Mouse (Mus musculus) ZHBTc4 (cell line): Measurements from ENCODE around the gene Cabin1.

Experiments
- DNase-seq: peaks from one replicate; pipeline ENCODE4 v3.0.0-alpha.2; 2011; ENCODE audit warnings: low read depth, low spot score

Cabin1 gene

DNA sequence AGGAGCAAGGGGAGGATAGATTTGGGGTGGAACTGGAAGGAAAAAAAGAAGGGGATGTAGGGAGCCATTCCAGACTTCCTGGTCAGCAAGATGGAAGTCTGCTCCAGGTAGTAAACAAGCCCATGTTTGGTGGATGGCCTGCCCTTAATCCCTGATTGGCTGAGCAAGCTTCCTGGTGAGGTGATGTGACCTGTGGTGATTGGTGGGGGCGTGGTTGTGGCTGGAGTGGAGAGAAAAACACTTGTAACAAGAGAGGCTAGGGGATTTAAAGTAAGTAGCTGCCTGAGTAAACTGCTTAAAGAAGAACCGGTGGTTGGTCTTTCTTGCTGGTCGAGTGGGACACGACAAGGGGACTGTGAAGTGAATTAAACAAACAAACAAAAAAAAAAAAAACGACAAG is 3.6 kb upstream of the Cabin1 start:
- peak; percentile 37 for DNase-seq

DNA sequence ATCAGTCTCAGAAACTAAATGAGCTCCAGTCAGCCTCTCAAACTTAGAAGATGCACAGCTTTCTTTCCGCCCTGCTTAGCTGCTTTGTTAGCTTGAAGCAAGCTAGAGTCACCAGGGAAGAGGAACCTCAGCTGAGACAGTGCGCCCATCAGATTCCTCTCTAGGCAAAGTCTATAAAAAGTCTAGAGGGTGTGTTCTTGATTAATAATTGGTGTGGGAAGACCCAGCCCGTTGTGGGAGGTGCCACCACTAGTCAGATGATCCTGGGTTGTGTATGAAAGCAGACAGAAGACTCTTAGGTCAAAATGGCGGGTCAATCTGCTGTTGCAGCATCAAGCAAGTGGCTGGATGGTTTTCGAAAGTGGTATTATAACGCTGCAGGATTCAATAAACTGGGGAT is 2.7 kb upstream of the Cabin1 start:
- DNase-seq, result no peak

DNA sequence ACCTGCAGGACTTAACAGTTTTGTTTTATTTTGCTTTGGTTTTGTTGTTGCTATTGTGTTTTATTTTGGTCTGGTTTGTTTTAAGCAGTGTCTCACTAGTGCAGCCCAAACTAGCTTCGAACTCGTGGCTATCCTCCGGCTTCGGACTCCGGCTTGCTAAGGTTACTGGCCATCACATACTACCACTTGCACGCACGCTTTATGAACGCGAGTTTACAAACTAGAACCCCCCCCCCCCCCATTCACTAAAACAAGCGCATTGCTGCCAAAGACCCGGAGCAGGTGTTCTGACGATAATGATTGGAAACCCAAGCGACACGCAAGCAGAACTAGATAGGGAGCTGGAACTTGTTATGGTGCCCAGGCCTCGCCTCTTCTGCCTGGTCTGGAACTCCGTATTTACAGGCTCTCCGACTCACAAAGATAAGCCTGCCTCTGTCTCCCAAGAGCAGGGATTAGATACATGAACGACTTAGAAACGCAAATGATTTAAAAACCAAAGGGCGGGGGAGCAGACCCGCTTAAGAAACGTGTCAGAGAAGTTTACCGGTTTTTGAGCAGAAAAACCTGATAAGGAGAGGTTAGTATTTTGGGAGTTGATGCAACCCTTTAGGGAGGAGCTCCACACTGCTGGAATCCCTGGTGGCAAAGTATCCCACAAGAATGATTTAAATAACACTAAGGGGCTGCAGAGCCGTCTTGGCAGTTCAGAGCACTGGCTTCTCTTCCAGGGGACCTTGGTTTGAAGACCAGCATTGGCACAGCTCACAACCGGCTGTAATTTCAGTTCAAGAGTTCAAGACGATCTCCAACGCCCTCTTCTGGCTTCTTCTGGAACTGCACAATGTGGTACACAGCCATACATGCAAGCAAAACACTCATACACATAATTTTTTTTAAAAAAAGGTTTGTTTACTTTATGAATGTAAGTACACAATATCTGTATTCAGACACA is 655 bp upstream of the Cabin1 start:
- DNase-seq, result peak; percentile 93

DNA sequence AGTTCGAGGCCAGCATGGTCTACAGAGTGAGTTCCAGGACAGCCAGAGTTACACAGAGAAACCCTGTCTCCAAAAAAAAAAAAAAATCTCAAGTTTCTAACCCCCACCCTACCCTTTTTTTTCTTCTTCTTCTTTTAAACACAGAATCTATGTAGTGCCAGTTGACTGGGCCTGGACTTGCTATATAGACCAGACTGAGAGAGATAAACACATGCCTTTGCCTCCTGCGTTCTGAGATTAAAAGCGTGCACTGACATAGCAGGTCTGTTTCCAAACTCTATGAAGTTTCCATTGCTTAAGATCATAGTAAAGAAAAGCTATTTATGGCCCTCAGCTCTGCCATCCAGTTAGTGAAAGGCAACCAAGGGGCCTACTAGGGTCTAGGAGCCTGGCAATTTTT is 1.7 kb downstream of the Cabin1 start:
- DNase-seq, result no peak

DNA sequence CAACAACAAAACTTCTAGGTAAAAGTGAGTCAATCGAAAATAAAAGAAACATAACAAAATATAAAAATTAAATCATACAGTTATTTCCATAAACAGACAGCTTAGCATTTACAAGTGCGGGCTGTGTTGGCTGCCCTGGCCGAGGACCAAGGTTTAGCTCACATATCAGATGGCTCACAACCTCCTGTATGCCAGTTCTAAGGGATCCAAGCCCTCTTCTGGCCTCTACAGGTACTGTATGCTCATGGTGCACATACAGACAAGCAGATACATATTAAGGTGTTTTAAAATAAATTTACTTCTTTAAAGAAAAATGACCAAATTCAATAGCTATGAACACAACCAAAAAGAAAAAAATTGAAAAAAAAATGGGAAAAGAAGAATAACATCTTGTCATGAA is 3.8 kb downstream of the Cabin1 start:
- peak; percentile 71 for DNase-seq

DNA sequence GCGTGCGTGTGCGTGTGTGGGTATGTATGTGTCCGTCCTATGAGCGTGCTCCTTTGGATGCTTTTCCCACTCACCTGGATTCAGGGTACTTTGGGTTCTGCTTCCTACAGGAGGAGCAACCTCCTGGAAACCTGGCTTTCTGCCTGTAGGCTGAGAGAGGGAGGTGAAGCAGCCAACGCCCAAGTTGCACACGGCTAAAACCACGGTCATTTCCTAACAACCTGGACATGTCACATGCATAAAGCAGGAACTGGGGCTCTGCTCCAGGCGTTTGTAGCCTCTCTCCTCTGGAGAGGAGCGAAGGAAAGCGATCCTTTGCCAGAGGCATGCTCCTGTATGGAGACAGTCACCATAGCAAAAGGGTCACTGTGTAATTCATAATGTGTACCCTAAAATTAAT is 7.4 kb downstream of the Cabin1 start:
- no peak for DNase-seq

DNA sequence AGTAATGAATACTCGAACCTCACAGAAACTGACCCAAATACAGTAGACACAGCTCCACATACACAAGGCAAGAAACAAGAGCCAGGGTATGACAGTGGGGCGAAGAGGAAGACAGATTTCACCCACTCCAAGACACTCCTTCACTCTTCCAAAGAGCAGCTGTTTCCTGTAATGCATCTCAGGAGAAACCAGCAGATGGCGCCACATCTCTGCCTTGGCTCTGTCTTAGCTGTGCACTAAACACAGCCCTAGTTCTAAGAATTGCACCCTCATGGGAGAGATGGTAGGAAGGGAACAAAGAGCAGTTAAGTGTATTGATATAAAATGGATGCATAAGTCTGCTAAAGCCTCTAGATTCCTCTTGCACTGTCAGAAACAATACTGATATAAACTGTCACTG is 20.1 kb downstream of the Cabin1 start:
- DNase-seq, result peak; percentile 77

DNA sequence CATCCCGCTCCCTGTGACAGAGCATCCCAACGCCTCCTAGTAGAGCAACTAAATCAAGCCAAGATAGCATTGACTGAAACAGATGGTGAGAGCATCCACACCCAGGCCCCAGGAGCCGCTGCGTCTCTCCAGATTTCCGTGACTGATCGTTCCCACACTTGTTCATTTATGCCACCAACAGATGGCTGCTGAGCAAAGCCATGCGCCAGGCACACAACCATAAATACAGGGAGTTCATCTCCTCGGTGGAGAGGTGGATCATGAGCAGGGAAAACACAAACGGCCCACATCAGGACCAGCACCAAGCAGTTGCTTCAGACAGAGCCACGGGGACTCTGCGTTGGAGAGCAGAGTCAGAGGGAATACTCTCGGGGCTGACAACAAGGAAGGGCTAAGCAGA is 20.8 kb downstream of the Cabin1 start:
- DNase-seq, result no peak

DNA sequence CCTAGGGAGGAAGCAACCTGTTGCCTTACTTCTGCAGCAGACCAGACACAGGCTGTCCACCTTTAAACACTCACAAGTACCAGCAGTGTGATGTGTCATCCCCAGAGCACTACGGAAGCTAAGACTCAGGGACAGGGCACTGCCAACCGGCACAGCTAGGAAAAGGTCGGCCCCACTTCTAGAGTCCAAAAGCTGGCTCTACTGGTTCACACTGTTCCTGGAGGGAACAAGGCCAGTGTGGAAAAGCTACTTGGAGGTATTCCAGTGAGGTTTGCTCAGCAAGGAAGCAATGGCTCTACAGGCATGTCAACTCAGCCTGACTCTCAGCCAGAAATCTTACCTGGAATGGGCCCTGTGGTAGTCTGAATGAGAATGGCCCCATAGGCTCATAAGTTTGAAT is 23.3 kb downstream of the Cabin1 start:
- no peak for DNase-seq

DNA sequence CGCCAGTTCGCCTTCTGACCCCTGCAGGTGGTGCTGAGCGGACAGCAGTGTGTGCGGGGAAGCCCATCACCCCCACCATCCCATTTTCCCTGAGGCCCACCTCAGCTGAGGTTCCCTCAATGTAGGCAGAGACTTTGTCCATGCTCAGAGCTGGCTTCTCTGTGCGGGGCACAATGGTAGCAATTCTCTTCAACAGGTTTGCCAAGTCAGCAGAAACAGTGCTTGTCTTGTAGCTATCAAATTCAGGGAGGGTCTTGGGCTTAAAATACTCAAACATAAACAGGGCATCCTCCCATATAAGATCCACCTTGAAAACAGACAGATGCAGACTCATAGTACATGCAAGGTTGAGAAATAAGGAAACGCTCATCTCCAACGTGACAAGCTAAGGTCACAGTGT is 38.7 kb downstream of the Cabin1 start:
- no peak for DNase-seq

DNA sequence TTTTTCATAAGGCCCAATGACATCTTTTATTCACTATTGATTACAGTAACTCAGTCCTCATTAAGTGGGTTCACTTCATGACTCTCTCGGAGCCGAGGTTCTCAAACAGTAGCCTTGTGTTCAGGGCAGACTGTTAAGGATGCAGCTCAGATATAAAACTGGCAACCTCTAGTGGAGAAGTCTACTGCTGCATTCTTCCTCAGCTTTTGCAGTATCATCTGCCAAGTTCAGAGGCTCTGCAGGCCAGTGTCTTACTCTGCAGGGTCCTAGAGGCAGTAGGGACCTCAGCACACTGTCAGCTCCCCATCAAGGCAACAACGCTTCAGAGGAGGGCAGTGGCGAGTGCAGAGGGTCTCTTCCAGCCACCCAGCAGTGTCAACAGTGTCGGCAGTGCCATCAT is 43.9 kb downstream of the Cabin1 start:
- DNase-seq, result no peak

DNA sequence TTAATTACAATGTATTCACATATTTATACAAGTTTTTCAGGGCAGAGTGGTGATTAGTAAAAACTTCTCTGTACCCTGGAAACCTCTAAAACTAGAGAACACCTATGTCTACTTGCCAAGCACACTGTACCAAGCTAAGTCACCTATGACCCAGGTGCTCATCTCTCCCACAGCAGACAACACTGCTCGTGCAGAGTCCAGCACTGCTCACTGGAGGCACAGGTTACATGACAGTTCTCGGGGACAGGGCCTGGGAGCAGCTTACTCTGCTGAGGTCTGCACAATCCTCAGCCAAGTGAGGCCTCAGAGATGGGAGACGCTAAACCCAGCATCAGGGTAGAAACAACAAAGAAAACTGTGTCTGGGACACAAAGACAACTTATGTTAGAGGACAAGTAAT is 49.3 kb downstream of the Cabin1 start:
- DNase-seq, result no peak

DNA sequence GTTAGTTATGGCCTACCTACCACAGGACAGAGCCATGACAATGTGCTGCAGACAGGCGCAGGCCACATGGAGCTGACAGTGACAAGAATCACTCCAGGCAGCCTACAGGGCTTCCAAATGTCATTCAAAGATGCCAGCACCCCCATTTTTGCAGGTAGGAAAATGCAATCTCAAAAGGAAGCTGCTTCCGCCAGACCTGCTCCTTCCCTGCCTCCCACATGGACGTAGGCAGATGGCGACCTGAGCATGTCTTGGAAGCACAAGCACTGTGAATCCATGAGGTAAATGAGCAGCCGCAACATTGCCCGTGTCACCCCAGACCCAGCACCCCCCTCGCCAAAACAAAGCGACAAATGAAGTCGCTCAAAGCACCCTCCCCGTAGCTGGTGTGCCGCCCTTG is 51.1 kb downstream of the Cabin1 start:
- no peak for DNase-seq

DNA sequence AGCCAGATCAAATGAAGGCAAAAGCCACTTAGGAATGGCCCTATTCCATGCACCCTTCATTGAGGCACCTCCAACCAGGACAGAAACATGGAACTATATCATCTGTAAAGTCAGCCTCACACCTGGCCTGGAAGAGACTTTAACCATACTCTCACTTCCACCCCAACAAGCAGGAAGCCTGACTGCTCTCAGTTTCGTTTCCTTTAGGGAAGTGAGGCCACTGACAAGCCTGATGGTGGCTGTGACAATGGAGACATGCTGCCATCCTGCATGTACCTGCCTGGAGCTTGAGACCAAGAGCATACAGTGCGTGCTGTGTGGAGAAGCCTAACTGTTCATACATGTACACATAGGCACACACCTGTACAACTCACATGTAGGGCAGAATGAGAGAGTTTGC is 53.9 kb downstream of the Cabin1 start:
- no peak for DNase-seq

DNA sequence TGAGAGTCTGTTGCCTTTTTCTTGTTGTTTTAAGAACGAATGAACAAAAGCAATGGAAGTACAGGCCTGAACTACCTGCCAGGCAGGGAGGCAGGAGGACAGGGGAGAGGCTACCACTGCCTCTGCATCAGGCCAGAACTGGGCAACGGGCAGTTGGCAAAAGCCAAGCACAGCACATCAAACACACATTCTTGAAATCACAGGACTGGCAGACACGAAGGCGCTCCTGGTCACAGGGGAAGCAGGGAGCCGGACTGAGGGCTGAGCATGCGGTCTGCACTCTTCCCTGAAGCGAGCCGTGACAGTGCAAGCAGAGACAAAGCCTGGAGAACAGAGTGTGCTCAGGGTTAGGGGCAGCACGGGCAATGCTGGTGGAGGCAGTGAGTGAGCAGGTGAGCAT is 54.9 kb downstream of the Cabin1 start:
- DNase-seq, result no peak

DNA sequence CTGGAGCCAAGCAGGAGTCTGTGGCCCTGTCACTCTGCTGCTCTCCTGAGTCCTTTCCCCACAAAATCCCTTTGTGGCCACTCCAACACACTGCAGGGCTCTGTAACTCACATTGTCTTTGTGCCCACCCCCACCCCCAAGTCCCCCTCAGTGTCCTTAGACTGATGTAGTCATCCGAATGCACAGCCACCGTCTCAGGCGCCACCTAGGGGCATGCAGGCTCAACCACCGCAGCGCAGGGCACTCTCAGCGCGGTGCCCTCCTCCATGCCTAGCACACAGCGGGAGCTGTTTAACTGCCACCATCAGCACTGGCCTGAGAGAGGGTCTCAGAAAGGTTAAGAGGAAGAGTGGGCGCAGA is 55.5 kb downstream of the Cabin1 start:
- peak; percentile 41 for DNase-seq

DNA sequence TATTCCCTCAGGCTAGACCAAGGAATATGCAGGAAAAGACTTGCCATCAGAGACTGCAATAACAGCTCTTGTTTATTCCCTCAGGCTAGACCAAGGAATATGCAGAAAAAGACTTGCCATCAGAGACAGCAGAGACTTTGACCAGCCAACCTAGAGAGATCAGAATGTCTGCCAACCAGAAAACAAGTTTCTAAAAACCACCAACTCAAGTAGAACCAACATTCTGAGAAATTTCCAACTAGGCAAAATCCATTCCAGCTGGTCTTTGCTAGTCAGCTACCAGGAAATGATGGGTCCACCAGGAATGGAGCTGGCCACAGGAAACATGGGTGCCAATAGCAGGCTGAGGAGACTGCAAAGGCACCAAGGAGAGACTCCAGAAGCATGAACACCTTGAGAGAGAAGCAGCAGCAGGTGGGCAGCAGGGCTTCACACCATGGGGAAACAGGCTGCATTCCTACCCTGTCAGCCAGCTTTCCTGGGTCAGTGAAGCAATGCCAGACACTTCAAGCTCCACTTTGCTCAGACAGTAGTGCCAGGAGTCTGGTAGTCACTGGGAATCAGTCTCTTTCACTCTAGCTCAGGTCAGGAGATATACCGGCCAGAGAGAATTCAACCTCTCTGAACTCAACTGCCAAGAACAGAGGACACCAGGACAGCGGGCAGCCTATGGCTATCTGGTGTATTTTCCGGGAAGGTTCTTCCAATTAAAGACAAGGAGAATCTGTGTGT is 56.1 kb downstream of the Cabin1 start:
- DNase-seq, result no peak

DNA sequence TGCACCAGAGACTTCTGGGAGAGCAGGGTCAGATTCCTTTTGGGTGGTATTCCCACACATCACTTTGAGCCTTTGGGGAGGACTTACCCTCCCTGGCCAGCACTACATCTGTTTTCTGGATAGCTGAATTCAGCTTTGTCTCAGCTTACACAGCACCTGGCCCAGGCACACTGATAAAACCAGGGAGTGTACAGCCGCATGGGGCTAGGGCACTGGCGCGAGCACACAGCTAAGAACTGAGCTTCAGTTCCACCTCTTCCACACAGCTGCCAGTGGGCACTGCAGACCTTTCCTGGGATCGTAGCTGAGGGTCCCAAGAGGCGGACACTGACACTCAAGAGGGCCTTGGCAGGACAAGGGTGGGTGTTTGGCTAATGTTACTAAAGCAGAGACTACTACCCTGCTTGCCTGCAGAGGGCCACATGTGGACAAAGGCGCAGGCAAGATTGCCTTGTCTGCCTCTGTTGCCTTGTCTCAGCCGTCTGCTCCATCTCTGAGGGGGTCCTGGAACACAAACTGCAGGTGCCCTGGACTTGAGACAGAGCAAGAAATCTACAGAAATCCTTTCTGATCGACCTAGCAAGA is 57.4 kb downstream of the Cabin1 start:
- no peak for DNase-seq

DNA sequence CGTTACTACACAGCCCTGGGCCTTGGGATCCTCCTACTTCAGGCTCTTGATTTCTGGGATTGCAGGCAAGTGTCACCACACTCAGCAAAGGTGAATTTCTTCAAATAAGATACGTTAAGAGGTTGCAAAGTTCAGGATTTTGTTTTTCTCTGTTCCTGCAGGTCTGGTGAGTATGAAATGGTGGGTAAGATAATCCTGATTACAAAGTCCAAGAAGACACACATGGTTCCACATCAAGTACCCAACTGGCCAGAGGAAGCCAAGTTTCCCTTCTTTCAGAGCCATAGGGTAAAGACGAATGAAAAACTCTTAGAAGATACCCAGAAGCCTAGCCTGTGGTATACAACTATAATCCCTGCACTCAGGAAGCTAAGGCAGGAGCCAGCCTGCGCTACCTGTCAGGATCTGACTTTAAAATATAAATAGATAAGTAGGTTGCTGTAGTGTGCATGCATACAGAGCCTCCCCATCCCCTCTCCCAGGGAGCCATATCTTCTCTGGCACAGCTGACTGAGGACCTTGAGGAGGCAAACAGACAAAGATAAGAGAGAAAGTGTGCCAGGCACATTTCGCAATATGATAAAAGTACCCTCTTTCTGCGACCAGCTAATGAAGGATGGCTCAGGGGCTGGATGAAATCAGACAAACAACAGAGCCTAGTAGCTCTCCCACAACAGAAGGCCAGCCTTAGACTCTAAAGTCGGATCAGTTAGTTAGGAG is 58.3 kb downstream of the Cabin1 start:
- DNase-seq, result no peak

DNA sequence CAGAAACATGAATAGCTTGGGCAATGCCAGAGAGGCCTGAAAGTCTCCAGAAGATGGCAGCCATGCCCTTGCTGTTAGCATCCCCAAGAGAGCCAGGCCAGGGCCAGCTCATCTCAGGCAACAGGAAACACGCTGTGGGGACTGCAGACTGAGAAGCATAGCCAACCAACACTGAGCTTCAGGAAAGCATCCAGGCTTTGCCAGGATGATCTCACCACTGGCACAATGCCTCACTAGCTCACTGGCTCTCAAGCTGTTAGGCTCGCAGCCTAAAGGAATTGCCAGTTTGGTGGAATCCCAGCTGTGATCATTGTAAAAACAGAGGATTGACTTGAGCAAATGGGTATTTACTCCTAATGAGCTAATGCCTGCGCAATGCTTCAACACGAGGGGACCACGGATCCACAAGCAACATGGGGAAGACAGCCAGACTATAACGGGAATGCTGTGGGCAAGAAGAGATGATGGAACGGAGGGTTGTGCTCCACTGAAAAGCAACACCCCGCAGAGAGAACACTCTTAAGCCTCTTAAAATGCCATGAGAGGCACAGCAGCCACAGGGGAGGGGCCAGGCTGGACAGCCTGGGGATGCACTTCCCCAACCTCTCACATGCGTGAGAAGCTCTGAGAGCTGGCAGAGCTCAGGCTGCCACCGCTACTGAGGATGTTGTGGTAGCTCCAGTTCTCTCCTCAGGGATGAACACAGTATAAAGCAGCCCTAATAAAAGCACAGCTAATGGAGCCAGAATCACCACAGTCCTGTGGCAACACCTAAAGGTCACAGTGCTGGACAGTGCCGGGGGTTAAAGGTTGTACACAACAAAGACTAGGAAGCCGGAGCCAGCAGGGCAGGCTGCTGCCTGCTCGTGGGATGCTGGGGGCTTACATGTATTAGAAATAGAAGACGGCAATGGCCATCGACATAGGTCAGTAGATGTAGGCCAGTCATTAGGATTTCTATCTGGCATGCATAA is 59.6 kb downstream of the Cabin1 start:
- DNase-seq, result no peak

DNA sequence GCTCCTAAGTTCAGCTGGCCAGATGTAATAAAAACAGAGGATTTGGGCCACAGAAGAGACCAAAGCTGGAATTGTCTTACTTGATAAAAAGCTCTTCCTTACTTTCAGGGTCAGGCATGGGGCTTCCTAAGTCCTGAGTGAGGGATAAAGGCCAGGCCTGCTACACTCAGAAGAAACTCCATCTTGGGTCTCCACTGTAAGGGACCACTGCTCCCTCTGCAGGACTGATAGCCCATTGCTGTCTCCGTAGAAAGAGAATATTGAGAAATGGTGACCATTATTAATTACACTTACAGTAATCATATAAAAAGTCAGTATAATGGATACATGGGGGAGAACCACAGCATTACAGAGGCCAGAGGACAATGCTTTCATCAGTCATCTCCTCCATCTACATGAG is 60.6 kb downstream of the Cabin1 start:
- DNase-seq, result no peak
